Mouse (Mus musculus) layer of hippocampus, postnatal 25 days (tissue): ENCODE results near the gene Ttc19. TPM values are rescaled to one million over a fixed set of nuclear protein-coding genes. Genes with fewer than 3 reads are reported as not detected.
"Not testable (repeated sequence)": the region's sequence is repeated elsewhere in the genome, so short reads cannot be mapped to it uniquely, and the experiment has no call there.

Source experiments
- DNase-seq, 2 experiments: peaks; one replicate each; pipeline ENCODE4 v3.0.0; 2022; ENCODE audit warnings: mixed read lengths in 2 of 2, low spot score in 1 of 2; ENCODE audit errors: extremely low spot score in 1 of 2
- total RNA-seq, 2 experiments: library from RNA; stranded (reverse); gene quantifications; 2 replicates each; pipeline ENCODE4 v1.2.3; 2021

Ttc19 gene
- total RNA-seq, 2 experiments from 2014 or later = 76.6 to 86.4 TPM

DNA sequence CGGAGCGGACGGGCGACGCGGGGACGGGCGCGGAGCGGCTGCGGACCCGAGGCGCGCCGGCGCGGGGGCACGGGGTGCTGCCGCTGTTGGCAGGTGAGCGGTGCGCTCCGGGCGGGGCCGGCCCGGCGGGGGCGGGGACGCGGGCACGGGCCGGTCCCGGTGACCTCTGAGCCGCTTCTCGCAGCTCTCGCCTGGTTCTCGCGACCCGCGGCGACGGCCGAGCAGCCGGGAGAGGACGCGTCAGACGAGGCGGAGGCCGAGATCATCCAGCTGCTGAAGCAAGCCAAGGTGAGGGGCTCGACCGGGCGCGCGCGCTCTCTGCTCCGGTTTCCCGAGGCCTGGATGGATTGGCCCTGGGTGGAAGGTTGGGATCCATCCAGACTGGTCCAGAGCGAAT lies 326 bp downstream of the Ttc19 start:
- DNase-seq = peak in 1 of 2 experiments; percentile 20

DNA sequence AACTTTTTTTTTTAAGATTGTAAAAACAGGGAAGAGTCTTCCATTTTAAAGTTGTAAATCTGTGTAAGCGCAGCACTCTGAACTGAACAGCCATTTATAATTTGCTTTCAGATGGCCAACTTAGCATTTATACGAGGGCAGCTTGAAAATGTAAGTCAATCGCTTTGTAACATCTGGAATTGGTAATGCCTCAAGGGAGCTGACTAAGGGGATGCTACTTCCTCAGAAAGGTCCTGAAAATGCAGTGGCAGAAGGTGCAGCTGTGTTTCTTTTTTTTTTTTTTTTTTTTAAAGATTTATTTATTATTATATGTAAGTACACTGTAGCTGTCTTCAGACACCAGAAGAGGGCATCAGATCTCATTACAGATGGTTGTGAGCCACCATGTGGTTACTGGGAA lies 2.7 kb downstream of the Ttc19 start:
- DNase-seq = not testable (repeated sequence)

DNA sequence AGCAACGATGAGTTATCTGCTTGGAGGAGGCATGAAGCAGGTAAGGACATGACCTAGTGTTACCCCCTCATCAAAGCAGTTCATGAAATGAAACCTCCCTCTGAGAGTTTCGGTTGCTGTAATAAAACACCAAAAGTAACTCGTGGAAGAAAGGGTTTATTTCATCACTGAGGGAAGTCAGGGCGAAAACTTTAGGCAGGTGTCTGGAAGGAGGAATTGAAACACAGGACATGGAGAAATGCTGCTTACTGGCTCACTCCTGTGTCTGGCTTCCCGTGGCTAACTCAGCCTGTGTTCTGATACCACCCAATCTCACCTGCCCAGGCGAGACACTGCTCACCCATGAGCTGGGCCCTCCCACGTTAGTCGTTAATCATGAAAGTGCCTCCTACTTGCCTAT lies 3.7 kb downstream of the Ttc19 start:
- no peak for DNase-seq

DNA sequence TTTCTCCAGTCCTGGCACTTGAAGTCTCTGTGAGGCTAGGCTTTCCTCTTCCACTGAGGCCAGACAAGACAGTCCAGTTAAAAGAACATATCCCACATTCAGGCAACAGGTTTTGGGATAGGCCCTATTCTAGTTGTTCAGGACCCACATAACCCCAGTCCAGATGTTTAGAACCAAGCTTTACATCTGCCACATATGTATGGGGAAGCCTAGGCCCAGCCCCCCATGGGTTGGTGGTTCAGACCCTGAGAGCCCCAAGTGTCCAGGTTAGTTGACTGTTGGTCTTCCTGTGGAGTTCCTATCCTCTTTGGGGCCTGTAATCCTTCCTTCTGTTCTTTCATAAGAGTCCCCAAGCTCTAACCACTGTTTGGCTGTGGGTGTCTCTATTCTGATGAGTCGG lies 6.4 kb downstream of the Ttc19 start:
- DNase-seq = no peak

DNA sequence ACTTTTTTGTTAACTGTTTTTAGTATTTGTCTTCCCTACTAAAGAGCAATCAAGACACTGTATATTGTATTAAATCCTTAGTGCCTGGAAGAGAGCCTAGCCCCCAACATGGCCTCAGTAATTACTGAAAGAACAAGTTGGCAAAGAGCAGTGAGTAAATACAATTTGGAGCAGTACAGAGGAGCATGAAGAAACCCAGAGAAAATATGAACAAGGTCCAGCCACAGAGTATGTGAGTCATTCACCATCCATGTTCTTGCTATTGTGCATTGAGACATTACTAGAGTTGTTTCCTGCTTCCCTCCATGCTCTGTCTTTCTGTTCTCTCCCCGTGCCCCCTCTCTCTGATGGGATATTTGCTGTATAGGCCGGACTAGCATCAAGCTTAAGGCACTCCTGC lies 12.8 kb downstream of the Ttc19 start:
- DNase-seq = no peak

DNA sequence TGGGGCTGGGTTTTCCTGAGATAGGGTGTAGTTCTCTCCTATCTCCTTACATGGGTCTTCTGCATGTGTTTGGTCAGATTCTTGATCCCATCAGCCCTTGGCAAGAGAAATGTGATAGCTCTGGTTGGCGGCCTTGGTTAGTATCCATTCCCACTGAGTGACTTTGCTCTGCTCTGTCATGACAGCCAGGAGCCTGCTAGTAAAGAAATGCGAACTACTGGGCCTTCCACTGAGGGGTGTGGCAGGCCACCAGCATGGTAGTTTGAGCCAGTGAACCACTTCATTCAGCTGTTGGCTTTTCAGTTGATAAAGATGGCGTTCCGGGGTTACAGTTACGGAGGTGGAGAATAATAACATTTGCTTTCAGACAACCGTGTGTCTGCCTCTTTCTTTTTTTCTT lies 17.6 kb downstream of the Ttc19 start:
- no peak for DNase-seq

DNA sequence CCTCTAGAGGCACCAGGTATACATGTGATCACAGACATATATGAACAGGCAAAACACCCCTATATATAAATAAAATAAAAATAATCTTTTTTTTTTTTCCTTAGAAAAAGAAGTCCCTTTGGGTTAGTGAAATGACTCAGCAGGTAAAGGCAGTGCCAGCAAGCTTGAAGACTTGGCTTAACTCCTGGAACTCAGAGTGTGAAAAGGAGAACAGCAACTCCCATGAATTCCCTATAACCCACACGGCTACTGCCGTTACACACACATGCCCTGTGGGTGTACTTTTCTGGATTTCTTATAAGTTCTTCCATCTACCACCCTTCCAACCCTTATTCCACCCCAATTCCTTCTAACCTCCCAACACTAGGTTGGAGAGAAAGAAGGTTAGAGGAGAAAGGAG lies 24.6 kb downstream of the Ttc19 start:
- no peak for DNase-seq

DNA sequence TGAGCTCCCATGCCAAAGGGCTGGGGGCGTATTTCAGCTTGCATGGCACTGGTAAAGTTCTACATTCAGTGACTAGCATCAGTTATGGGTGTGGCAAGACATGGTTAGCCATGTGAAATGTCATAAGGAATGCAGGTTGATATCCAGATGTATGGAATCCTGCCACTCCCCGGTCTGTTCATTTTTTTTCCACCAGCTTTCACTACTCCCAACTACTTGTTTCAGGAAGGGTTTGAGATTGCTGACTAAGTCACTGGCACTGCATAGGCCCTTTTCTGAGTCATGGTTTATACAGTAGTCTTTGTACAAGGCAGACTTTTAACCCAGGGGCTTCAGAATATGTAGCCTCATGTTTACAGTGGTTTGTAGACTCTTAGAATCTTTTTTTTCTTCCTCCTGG lies 28.0 kb downstream of the Ttc19 start:
- DNase-seq = no peak

DNA sequence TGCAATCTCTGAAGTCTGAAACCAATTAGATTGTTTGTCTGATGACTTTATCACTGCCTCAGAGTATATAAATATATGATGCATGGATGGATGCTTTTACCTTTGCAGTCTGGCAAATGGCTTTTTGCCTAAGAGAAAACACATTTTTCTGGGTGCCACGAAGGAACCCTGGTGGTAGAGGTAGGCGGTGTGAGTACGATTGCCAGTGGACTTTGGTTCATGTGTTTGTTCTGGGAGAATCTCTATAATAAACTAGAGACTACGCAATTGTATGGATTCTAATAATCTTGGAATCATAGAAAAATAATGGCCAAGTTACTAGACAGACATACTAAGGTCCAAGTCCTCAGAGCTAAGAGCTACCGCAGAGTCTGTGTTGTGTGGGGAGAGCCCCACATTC lies 33.7 kb downstream of the Ttc19 start:
- DNase-seq = no peak

DNA sequence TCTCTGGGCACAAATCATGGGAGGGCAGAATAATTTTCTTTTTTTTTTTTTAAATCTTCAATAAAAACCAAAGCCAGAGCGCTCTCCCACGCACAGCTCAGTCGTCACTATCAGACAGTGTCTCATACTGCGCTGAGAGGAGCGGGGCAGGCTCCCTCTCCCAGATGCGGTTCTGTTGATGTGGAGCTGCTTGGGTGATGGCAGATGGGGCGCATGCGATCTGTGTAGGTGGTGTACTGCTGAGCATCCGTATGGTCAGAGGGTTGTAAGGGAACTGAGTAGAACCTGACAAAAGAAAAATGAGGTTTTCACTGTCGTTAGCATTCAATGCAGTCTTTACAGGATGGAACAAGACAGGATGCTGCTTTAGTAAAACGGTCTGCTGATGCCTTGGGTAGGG lies 36.5 kb downstream of the Ttc19 start:
- DNase-seq = peak; percentile 37 to 53

DNA sequence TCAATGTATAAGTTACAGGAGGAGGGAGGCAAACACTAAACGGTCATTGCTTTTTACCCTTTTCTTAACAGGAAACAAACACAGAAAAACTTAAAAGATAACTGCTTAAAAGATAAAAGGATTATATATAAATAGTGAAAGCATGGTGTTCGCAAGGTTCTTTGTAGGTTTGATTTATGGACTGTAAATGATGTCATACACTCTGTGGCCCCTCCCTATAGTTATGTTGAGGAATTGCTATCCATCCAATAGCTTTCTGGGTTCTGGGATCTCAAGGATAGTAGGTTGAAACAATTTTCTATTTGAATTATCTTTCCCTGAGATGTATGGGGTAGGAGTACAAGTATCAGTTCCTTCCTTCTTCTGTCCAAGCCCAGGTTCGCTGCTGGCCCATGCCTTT lies 38.8 kb downstream of the Ttc19 start:
- no peak for DNase-seq

DNA sequence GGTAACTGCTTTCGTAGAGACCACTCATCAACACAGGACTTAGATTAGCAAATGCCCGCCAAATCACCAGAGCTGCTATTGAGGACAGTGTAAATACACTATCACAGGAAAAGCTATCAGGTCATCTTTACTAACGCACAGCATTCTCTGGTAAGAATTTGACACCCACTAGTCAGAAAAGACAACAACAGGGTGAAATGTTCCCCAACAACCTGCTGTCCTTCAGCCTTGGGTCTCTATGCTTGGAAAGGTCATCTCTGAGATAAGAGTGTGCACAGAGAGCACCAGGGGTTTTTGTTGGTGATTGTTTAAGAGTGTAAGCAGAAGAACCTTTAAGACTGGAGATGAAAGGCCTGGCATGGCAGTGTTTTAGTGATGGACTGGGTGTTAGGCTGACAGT lies 42.4 kb downstream of the Ttc19 start:
- DNase-seq = no peak

DNA sequence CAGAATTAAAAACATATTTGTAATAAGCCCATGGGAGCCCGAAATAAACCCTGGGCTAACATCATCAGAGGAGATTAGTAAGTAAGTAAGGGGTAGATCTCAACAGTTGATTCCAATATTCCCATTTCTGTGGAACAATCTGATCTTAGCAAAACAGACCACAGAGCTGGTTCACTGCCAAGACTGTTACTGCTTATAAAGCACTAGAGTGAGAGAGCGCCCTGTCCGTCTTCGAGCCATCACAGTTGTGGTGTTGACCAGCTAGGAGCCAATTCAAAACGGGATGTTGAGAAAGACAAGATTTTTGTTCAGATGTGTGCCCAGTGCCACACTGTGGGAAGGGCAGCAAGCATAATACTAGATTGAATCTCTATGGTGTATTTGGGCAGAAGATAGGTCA lies 49.9 kb downstream of the Ttc19 start:
- DNase-seq = no peak

DNA sequence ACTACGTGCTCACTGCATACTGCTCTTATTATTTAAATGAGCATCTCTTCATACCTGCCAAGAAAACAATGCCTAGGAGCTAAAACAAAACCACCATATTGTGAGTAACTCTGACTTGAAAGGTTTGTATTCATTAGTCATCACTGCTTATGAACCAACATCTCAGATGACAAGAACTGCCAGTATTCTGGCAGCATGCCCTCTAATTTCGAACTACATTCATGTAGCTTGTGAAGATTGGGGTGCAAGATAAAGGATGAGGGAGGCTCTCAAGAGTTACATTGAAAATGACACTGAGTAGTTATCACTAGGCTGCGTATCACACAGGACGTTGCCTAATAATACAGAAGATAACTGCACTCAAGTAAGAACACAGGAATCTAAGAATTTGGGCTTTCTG lies 51.0 kb downstream of the Ttc19 start:
- no peak for DNase-seq

DNA sequence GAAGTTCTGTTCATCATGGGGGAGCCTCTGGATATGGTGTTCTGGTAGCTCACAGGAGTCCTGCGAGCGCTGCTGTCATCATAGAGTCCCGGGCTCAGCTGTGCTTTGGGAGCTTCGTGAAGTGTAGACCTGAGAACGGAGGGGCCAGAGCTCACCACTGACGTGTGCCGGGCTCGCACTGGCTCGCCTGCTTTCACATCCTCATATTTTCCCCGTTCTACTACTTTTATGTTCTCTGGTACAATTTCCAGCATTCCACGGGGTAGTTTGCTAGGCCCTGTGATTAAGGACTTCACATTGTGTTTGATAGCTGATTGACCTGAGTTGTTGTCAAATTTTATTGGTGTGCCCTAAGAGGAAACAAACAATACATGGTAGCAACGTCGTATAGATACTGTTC lies 61.7 kb downstream of the Ttc19 start:
- no peak for DNase-seq

DNA sequence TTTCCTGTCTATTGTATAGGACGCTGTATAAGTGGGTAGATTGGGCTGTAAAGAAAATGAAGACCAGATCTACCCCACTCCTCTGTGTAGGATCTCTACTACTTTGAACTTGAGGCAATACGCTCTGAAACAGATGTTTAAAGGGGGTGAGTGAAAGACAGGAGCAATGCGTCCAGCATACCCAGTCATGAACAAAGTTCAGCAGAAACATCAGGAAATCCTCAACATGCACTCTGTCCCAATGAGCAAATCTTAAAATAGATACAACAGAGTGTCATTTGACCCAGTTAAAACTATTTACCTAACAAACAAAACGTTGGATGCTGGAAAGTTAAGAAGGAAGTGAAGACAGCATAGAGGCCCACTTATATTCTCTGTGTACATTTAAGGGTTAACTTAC lies 70.7 kb downstream of the Ttc19 start:
- no peak for DNase-seq

DNA sequence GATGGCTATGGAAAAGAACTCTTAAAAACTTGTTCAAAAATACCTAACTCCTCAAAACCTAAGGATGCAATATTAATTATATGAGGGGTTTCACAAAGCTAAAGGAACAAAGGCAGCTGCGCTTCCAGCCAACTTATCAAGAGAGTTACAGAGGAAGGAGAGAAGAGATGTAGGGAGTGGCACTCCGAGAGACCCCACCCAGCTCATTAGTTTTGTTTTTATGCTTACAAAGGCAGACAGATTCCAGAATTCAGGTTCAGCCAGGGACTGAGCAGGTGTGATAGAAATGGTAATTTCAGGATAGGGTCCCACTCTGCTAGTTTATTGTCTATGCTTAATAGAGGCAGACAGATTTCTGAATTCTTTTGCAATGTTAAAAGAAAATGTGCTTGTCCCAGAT lies 73.9 kb downstream of the Ttc19 start:
- no peak for DNase-seq

DNA sequence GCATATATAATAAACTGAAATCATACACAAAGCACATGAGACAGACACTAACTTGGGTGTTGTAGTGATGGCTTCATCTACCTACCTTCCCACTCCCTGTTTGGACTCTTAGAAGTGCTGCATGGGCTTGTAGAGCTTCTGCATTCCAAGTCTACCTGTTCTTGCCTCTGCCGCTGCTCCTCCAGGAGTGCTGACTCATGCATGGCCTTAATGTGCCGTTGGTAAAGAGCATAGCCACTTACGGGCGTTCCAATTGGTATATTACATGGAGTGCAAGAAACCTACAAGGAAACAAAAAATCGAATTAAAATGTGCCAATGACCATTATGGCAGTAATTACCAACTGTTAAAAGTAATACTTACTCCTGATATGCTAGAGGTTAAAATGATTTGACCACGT lies 85.6 kb downstream of the Ttc19 start:
- no peak for DNase-seq

DNA sequence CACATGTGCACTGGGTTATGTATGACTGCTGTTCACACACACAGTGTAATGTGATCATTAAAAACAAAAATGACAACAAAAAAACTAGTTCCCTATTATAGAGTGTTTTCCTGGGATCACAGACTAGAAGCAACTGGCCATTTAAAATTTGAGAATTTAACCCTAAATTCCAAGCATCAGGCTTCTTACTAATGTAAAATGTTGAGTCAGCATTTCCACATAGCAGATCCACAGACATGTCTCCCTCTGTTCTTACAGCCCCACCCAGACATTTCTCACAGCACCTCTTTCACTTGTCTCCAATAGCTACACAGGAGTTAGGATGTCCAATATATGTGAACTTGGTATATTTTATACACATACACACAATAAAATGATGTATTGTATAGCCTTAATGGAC lies 88.7 kb downstream of the Ttc19 start:
- no peak for DNase-seq

DNA sequence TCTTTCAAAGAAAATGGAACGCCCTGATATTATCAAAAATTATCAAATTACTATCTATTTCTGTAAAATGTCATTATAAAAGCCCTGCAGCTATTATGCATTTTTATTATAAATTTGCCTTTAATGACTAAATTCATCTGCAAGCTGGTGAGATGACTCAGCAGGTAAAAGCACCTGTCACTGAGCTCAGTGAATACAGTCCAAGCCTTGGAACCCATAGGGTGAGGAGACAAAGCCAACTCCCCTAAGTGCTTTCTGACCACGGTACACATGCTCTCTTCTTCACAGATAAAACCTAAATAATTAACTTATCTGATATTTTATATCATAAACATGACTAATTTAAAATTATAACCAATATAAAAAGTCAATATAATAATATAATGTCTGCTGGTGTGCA lies 90.5 kb downstream of the Ttc19 start:
- no peak for DNase-seq

DNA sequence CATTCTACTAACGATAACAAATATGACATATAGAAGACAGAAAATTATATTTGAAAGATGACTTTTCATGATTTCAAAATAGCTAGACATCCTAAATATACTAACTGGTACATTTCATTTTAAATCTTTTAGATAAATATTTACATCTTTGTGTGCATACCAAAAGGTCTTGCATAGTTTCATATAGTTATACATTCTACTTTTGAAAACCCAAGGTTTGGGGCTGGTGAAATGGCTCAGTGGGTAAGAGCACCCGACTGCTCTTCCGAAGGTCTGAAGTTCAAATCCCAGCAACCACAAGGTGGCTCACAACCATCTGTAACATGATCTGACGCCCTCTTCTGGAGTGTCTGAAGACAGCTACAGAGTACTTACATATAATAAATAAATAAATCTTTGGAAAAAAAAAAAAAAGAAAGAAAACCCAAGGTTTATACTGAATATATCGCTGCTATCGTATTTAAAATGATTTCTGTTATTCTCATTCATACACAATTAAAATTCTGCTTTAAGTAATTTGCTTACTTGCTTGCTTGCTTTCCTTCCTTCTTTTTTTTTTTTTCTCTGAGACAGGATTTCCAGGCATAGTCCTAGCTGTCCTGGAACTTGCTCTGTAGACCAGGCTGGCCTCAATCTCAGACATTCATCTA lies 96.1 kb downstream of the Ttc19 start:
- not testable (repeated sequence) for DNase-seq
